Mouse (Mus musculus): Measurements from ENCODE around the gene Cma1.
"Not testable (repeated sequence)": the region's sequence is repeated elsewhere in the genome, so short reads cannot be mapped to it uniquely, and the experiment has no call there.

Cma1 gene

DNA sequence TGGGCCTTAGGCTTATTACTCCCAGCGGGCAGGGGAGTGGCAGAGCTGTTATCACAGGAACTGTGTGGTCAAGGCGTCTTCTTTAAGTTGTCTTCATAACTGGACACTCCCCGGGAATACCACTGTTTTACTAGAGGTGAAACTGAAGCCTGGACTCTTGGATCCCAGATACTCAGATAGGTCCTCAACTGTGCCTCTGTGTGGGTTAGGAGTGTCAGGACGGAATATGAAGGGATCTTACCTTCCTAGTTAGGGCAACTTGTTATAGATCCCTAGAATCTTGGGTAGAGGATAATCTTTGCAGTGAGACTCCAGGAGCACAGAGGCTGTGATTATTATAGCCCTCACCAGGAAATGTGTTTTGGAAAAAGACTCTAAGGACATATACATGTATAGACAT, at the start of gene Cma1:
TSS of gene Cma1 (minus strand) at position 101 of the 400 bp plus-strand sequence.
- no peak for DNase-seq

GRCm38 (mm10) chr14:55987464-55987863, 43.0 kb upstream of the Cma1 start:
- not testable (repeated sequence) for DNase-seq

GRCm38 (mm10) chr14:55963900-55964299, 19.4 kb upstream of the Cma1 start:
- DNase-seq: not testable (repeated sequence)

DNA sequence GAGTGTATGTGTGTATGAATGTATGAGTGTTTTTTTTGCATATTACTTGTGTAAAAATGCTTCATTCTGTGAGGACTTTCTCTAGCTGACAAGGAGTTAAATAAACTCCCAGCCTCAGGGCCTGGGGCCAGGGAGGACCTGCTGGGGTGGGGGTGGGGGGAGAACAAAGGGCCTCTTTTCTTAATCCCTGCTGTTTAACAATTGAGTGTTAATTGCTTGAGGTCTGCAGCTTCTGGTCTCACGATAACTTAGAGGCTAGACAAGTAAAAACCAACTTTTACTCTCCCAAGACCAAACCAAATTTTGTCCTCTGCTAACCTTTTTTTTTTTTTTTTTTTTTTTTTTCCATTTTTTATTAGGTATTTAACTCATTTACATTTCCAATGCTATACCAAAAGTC, 18.8 kb upstream of the Cma1 start:
- no peak for DNase-seq

- DNase-seq: no peak
Measured at GRCm38 (mm10) chr14:55950346-55951030, 6.0 kb upstream of the Cma1 start, which contains the start of gene Cma2. Gene Cma2, plus strand, starts transcription at chr14:55950980.

DNA sequence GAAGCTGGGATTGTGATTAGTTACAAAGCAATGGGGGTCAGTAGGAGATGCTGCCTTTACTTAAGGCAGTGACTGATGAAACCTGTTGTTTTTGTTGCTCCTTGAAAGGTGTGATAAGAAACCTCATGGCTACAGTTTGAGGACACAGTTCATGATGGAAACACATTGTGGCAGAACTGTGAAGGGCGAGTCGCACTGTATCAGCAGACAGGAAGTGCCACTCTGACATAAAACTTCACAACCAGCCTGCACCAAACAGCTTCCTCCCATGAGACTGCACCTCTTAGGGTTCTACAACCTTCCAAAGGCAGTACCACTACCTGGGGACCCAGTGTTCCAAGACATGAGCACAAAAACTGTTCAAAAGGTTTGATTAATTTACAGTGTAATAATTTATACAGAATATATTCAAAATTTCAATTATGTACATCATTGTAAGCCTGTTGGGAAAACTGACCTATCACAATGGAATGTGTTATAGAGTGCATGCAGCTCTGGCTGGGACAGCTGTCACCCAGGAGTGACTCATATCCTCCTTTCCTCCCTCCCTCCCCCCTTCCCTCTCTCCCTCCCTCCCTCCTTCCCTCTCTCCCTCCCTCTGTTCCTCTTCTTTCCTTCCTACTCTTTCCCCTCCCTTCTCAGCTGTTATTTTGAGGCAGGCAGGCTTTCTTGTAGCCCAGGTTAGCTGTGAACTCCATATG, 1.9 kb upstream of the Cma1 start:
- no peak for DNase-seq

- no peak for DNase-seq
Measured at GRCm38 (mm10) chr14:55943601-55944000, 874 bp downstream of the Cma1 start.

DNA sequence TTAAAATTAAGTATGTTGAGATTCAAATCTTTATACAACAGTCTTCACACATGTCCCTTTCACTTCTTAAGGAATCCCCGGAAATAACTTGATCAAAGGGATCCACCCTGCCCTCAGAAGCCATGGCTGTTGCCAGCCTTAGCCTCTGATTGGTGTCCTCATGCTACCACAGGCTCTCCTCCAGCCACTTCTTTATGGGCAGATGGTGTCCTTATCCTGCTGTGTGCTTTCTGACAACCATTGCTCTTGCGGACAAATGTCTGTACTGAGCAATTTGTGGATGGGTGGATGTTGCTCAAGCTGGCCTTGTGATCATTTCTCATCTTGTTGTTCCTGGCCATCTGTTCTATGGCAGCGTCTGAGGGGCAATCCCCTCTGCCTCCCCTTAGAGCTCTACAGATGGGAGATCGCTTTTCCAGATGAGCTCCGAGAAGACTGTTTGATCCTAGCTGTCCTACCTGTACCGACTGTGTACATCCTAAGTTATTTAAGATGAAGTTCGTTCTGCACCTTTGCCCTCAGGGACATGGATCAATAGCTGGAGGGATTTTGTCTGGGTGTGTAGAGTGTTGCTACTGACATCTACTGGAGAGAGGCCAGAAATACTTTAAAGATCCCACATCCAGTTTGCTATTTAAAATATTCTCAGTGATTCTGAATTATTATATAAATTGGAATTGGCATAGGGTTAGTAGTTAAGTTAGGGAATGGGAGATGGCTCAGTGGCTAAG, 4.2 kb downstream of the Cma1 start:
- no peak for DNase-seq

- no peak for DNase-seq
Measured at GRCm38 (mm10) chr14:55933586-55933985, 10.9 kb downstream of the Cma1 start.

GRCm38 (mm10) chr14:55929263-55929997, 15.0 kb downstream of the Cma1 start:
- DNase-seq: no peak

DNA sequence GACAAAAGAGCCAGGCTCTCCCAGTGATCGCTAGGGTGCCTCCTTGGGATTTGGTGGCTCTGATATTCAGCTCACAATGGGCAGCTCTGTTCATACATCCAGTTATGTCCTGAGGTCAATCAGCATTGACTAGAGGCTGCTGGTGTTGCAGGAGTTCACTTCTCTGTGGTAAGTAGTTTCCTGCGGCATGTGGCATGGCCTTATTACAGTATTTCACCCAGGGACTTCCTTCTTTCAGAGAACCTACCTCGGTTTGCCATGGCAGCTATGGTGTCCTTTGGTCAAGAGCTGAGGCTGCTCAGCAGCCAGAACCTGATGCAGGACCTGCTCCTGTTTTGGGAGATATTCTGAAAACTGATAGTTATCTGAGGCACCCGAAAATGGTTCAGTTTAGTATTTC, 17.6 kb downstream of the Cma1 start:
- DNase-seq: no peak

- no peak for DNase-seq
Measured at GRCm38 (mm10) chr14:55922475-55923232, 21.8 kb downstream of the Cma1 start.

- DNase-seq: peak; percentile 47 to 50
Measured at GRCm38 (mm10) chr14:55918240-55919082, 26.0 kb downstream of the Cma1 start.

DNA sequence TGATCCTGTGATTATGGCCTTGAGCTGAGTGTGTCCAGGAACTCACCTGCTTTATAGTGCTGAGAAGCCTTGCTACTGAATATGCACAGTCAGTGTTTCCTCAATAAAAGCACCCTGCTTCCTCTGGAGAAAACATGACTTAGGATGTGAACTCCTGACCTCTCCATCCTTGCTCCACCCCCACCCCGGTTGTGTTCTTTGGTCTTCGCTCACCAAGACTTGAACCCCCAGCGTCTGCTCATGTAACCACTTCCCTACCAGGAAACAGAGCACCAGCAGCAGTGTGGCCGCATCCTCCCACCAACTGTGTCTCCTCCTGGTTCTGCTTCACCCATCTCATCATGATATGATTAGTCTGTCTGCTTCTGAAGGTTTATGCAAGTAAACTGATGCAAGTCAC, 31.1 kb downstream of the Cma1 start:
- peak in 1 of 2 experiments; percentile 32 for DNase-seq

DNA sequence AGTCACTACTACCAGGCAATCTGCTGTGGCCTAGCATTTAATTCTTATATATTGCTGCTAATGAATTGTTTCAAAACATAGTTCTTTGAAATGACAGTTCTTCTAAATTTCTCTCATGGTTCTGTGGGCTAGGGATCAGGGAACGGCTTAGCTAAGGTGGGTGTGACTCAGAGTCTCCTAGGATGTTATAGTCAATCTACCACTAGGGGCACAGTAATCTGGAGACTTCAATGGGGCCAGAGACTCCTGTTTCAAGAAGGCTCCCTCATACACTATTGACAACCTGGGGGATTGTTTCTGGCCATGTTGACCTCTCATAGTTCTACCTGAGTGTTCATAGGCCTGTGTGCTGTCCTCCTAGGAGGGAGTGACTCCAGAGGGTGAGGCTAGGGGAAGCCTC, 39.0 kb downstream of the Cma1 start:
- DNase-seq: no peak

DNA sequence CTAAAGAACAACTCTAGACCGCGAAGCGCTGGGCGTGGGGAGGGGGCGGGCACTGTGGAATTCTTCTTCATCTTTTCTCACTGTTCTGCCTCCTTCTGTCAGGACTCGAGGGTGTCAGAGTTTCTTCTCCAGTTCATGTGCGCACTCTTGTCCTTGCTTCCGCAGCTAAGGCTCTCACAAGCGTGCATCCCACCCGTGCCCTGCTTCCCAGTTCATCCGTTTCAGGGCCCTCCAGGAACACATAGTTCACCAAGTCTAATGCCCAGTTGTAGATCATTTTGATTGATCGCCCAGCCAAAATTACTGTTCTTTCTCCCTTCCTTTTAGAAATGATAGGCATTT, 44.1 kb downstream of the Cma1 start:
- no peak for DNase-seq

- DNase-seq: peak; percentile 81 to 89
Measured at GRCm38 (mm10) chr14:55899701-55900413, 44.6 kb downstream of the Cma1 start, which contains the start of gene Sdr39u1. Gene Sdr39u1, minus strand, starts transcription at chr14:55900293.

- no peak for DNase-seq
Measured at GRCm38 (mm10) chr14:55898947-55899346, 45.5 kb downstream of the Cma1 start.

GRCm38 (mm10) chr14:55897671-55898070, 46.8 kb downstream of the Cma1 start:
- DNase-seq: no peak
